In the genomic region with DNA sequence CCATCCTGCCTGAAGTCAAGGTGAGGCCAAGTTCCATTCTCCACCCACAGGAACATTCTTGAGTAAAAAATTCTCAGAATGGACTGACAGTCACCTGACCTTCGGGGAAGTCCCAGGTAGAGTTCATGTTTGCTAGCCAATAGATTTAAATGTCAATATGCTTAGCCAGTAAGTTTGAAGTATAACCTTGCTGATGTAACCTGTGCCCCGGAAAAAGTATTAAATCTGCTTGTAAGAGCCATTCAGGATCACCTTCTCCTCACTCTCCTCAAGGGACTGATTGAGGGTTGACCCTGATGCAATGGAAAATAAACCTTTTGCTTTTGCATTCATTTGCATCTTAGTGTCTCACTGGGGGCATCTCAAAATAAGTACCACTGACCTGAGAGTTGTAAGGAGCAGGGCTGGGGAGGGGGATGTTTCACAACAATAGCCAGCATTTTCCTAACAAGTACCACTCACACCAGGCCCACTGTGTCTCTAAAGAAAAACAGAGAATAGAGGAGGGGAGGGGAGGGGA, we compare ENCODE assay signal across 24 mouse cellular contexts.
DNase-seq lines count a peak whose midpoint lies in the region; TF ChIP-seq lines count a peak whose summit lies in the region.
"Had no signal": no experiment of that assay in that cellular context is flagged by ENCODE, and none has a peak within 500 bp of the region (broad histone marks: within the 10 kb centered on the region; RNA-seq: fewer than 3 reads in every experiment).

No protein-coding gene starts in this region.

- peak overlapping the region; percentile 99 for H3K27ac ChIP-seq in ES-Bruce4 (ENCODE audit: insufficient read depth, low read length)
- H3K27ac ChIP-seq: forebrain, embryonic 10.5 days; forebrain, embryonic 13.5 days; heart, adult 2 months; heart, embryonic 10.5 days; heart, embryonic 13.5 days; hindbrain, embryonic 14.5 days; hindbrain, postnatal 0 days had no signal

- H3K36me3 ChIP-seq in ES-Bruce4 (ENCODE audit: control insufficient read depth, insufficient read depth, low read length, poor library complexity, severe bottlenecking) = no peaks in the 10 kb centered on the region
- H3K36me3 ChIP-seq: forebrain, embryonic 10.5 days; heart, embryonic 10.5 days; heart, embryonic 13.5 days had no signal

- peak; percentile 6 for DNase-seq in kidney, adult 9 months
- no peak for DNase-seq in kidney, adult 18-20 months
- peak; percentile 98 for DNase-seq in R1 (ENCODE audit: low read depth, low spot score)
- DNase-seq in yolk sac, embryonic 10.5 days (ENCODE audit: low spot score) = no peak
- DNase-seq in embryo, embryonic 9.5 days (ENCODE audit: extremely low spot score) = no peak
- DNase-seq: adrenal gland, postnatal 10 days; adrenal gland, postnatal 36 days; B cell, adult 2 months; cerebellum, adult 18-20 months; cerebellum, adult 9-10 months; cerebellum, postnatal 25 days; embryo, embryonic 11 days; gastrocnemius, postnatal 10 days; gastrocnemius, postnatal 36 days; heart, adult 2 months; heart, postnatal 14 days; heart, postnatal 4 days had no signal

- peak; percentile 62 for TF ChIP-seq EP300 in ES-Bruce4 (IDR thresholded peaks at IDR 0.05; ENCODE audit: insufficient read depth, low read depth, low read length)

- H3K4me1 ChIP-seq in ES-Bruce4 (ENCODE audit: control insufficient read depth, insufficient read depth, low read length) = peaks cover 9% of the 10 kb centered on the region
- H3K4me1 ChIP-seq: forebrain, embryonic 10.5 days; forebrain, embryonic 13.5 days; heart, embryonic 10.5 days had no signal

- TF ChIP-seq POLR2A in ES-Bruce4 (IDR thresholded peaks at IDR 0.05; ENCODE audit: insufficient read depth, low read length) = no peak

- no peaks in the 10 kb centered on the region for H3K27me3 ChIP-seq in ES-Bruce4 (ENCODE audit: control insufficient read depth, insufficient read depth, low read length, poor library complexity, severe bottlenecking)
- H3K27me3 ChIP-seq: forebrain, embryonic 13.5 days; heart, embryonic 13.5 days had no signal

- peaks cover 3% of the 10 kb centered on the region for H3K9me3 ChIP-seq in ES-Bruce4 (replicated peaks; ENCODE audit: control insufficient read depth, insufficient read depth, low read length, poor library complexity, severe bottlenecking)
- H3K9me3 ChIP-seq: forebrain, embryonic 10.5 days; forebrain, embryonic 13.5 days; heart, embryonic 10.5 days; heart, embryonic 13.5 days had no signal

- TF ChIP-seq CTCF in ES-Bruce4 (IDR thresholded peaks at IDR 0.05; ENCODE audit: low read depth, low read length) = no peak

- no peak overlapping the region for H3K9ac ChIP-seq in ES-Bruce4 (ENCODE audit: low read depth, poor library complexity, severe bottlenecking)
- H3K9ac ChIP-seq: forebrain, embryonic 13.5 days; heart, embryonic 13.5 days; hindbrain, embryonic 14.5 days had no signal

- H3K4me3 ChIP-seq in ES-Bruce4 (ENCODE audit: low read depth, low read length) = no peak overlapping the region
- H3K4me3 ChIP-seq: forebrain, embryonic 10.5 days; forebrain, embryonic 13.5 days; heart, adult 2 months; heart, embryonic 10.5 days; heart, embryonic 13.5 days had no signal

Comparison
In these comparisons a context has a peak if more than half of its experiments do, and no peak if none do; other contexts are left out.
1. DNase-seq: peak in kidney, adult 9 months (single experiment) and R1 (single experiment); none in kidney, adult 18-20 months (single experiment), yolk sac, embryonic 10.5 days (single experiment) and embryo, embryonic 9.5 days (single experiment).